Mouse (Mus musculus) neural tube, embryonic 10.5 days (tissue): ENCODE measurements at regions not wholly inside any gene's neighbourhood (a gene's known extent, or its start where the extent isn't known, plus 50 kb on each side); places are given as distances from the start of the nearest gene placed in this dataset.
A peak's percentile ranks its signal among the peaks of the same experiment; 100 is the strongest.

ENCODE experiments used
- DNase-seq: peaks from one replicate; pipeline ENCODE4 v3.0.0-alpha.2; 2017; ENCODE audit warnings: low spot score; ENCODE audit errors: extremely low spot score

DNA sequence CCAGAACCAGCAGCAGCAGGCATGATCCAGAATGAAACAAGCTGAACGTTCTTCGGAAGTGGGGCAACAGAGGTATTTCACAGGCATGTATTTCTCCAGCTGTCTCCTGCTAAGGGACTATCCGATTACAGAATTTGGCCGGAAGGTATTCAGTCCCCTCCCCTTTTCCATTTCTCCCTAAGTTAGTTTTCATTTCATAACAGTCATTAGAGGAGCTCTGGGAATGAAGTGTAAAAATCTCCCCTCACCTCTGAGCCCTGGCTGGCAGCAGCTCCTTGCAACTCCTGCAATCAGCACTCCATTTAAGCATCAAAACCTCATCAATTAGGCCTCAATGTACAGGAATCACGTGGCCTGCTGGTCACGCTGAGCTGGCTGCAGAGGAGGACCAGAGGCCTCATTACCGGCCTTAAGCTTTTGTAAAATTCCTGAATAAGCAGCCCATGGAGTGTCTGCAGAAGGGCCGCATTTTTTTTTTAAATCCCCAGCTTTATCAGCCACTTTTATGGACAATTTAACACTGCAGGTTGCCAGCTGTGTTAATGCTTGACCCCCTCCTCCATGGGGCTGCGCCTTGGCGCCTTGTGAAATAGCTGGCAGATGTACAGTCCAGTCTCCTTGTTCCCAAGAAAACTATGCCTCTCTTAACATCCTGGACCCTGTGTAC lies 456.1 kb upstream of the Kirrel3 start:
- DNase-seq = peak; percentile 24

DNA sequence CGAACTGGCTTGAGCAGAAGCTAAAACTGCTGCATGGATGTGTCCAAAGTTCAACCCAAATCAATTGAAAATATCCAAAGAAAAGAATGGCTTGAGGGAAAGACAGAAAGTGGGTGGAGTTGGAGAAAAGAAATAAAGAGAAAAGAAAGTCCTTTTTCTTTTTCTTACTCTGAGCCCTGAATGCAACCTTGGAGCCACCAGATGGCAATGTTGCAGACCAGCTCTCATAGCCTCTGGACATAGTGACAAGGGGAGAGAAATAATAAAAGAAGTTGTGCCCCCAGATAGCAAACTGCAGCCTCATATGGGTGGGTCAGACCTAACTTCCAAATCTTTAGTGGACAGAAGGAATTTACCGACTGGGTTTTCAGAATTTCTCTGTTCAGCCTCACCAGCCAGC lies 431.3 kb upstream of the Kirrel3 start:
- peak; percentile 15 for DNase-seq
